Mouse (Mus musculus): ENCODE results near the gene Srgap1.

The Srgap1 gene

GRCm38 (mm10) chr10:121807771-121808170, 239.3 kb downstream of the Srgap1 start:
- DNase-seq, result no peak

DNA sequence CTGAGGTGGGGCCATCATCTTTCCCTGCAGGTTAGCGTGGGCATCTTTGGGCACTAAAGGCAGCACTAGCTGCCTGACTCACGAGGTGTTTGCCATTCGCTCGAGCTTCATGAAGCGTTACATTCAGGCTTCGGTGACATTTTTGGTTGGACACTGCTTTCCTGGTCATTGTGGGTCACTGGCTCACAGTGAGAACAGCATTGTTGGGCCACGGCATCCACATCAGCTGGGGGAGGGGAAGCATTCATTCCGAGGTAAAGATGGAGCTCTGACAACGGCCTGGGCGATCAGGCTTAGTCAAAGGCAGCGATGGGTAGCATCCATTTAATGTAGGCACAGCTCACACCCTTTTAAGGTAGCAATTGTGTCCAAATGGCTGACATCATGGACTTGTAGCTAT, 240.3 kb downstream of the Srgap1 start:
- no peak for DNase-seq

DNA sequence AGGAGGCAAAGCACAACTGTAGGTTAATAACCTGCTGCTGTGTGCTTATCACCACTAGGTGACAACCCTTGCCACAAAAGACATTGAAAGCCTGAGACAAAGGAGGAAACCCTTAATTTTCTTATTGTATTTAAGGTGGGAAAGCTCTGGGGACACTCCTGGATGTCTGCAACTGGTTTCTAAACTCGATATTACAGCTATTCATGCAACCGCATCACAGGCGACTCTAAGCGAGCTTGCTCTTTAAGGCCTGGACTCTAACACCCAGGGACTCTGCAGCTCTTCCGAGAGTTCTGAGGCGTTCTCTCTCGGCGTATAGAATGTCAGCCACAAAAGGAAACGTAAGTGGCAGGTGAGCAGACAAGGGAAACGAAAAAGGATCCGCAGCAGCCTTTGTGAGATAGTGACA, 241.2 kb downstream of the Srgap1 start:
- DNase-seq, result no peak

GRCm38 (mm10) chr10:121804551-121804950, 242.6 kb downstream of the Srgap1 start:
- no peak for DNase-seq

GRCm38 (mm10) chr10:121800041-121800440, 247.1 kb downstream of the Srgap1 start:
- DNase-seq, result no peak

DNA sequence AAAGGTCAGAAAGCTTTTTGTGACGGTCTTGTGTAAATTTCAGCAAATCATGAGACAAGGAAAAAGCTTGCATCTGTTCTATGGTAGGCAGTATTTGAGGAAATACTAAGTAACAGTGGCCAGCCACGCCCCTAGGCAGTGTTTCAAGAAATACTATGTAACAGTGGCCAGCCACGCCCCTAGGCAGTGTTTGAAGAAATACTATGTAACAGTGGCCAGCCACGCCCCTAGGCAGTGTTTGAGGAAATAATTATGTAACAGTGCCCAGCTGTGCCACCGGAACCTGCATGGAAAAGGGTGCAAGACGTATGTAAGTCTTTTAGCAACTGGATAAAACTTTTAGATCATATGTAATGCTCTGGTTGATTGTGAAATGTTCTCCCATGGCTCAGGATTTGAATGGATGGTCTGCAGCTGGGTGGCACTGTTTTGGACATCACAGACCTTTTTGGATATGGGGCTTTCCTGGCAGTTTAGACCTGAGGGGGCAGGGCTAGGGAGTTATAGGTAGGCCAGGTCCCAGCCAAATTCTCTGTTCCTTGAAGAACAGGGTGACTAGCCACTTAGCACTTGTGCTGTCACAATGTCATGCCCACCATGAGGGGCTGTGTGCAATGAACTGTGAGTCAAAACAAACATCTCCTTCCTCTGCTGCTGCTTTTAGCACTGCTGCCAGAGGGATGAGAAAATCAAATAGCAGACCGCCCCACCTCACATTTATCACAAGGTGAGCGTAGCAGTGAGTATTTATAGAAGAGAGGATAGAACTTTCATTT, 250.9 kb downstream of the Srgap1 start:
- DNase-seq, result peak; percentile 72 to 75

- DNase-seq, result no peak
Measured at GRCm38 (mm10) chr10:121794486-121794885, 252.6 kb downstream of the Srgap1 start.

DNA sequence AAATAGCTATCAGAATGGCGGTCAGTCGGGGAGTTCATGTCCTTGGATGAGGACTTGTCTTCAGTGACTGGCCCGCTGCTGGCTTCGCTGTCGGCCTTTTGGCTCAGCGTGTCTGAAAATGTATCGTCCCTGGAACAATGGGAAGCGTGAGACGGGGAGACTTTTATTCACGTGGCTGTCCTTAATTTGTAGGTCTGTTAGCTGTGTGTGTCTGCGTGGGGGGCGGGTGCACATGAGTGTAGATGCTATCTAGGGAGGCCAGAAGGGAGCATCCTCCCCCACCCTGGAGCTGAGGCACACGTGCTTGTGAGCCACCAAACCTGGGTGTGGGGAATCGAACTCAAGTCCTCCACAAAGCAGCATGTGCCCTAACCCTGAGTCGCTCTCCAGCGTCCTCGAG, 254.5 kb downstream of the Srgap1 start:
- DNase-seq, result no peak

- DNase-seq, result no peak
Measured at GRCm38 (mm10) chr10:121790078-121790477, 257.0 kb downstream of the Srgap1 start.

- DNase-seq, result no peak
Measured at GRCm38 (mm10) chr10:121788536-121788935, 258.6 kb downstream of the Srgap1 start.

DNA sequence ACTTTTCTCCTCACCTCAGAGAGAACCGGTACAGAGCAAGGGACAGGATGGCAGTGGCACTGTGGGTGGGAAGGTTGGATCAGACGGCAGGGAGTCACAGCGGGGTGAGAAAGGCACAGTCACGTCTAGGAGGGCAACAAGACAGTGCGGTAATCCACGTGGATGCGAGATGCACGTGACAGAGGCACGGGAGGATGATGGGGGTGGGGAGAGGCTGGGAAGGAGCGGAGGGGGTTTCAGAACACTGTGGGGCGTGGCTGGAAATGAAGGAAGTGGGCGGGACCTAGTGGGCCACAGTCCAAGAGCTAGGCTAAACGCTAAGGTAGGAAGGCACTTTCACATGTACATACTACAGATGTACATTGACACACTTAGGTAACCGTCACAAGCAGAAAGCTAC, 266.0 kb downstream of the Srgap1 start:
- peak; percentile 45 to 47 for DNase-seq

- DNase-seq, result no peak
Measured at GRCm38 (mm10) chr10:121775990-121776389, 271.1 kb downstream of the Srgap1 start.

DNA sequence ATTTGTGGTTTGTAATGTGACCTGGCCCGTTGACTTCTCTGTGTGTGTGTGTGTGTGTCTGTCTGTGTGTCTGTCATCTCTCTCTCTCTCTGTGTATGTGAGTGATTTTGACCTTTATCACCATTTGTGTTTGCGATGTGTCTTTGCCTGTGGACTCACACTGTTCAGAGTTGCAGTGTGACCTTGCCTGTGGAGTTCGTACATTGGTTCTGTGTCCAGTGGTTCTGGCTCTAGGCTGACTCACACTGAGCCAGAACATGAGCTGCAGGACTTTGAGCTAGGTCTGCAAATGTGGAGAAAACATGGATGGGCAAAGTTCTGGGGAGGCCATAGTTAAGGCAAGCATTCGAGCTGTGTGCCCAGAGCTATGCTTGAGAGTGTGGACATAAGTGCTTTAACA, 273.3 kb downstream of the Srgap1 start:
- DNase-seq, result no peak

- peak in 1 of 2 experiments; percentile 33 for DNase-seq
Measured at GRCm38 (mm10) chr10:121770624-121771577, 276.2 kb downstream of the Srgap1 start.

DNA sequence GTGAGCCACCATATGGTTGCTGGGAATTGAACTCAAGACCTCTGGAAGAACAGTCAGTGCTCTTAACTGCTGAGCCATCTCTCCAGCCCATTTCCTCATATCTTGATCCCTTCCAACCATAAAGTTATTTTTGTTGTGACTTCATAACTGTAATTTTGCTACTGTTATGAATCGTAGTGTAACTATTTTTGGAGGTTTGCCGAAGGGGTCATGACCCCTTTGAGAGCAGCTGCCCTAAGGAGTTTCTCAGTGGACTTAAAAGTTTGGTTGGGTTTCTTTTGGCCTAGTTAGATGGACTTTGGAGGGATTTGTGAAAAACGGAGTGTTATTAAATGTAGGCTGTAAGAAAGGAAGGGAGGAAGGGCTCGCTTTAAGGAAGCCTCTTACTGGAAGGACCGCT, 277.4 kb downstream of the Srgap1 start:
- no peak for DNase-seq

DNA sequence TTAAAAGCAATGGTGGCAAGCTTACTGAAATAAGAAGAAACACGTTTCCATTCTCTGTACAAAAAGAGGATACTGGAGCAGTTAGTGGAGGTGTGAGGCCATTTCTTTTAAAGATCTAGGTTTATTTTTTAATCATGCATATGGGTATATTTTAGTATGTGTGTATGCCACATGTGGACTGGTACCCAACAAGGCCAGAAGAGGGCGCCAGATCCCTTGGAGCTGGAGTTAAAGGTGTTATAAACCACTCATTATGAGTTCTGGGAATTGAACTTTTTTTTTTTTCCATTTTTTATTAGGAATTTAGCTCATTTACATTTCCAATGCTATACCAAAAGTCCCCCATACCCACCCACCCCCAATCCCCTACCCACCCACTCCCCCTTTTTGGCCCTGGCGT, 279.8 kb downstream of the Srgap1 start:
- DNase-seq, result peak in 1 of 2 experiments; percentile 24

GRCm38 (mm10) chr10:121765174-121766057, 281.7 kb downstream of the Srgap1 start:
- no peak for DNase-seq

DNA sequence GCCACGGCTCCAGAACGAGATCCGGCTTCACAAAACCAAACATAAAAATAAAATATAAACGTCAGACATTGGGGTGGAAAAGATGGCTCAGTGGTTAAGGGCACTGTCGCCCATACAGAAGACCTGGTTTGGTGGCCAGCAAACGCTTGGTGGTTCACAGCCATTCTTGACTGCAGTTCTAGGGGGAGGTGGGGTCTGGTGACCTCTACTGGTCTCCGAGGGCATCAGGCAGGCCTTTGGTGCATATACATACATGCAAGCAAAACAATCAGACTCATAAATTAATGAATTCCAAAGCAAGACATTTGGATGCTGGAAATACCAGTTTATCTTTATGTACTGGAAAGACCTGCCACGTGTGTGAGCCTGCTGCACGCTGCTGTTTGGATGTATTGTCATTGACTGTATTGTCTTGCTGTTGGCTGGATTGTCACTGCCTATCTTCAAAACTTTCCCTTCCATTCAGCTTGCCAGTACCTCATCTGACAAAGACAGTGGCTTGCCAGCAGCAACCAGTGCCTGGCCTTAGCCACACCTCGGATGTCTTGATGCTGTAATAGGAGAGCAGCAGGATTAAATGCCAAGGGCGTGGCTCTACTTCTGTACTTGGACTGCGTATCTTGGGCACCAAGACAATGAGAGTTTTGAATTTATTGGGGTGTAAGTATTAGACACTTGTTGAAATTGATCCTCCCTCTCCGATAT, 282.5 kb downstream of the Srgap1 start:
- peak in 1 of 2 experiments; percentile 11 for DNase-seq

DNA sequence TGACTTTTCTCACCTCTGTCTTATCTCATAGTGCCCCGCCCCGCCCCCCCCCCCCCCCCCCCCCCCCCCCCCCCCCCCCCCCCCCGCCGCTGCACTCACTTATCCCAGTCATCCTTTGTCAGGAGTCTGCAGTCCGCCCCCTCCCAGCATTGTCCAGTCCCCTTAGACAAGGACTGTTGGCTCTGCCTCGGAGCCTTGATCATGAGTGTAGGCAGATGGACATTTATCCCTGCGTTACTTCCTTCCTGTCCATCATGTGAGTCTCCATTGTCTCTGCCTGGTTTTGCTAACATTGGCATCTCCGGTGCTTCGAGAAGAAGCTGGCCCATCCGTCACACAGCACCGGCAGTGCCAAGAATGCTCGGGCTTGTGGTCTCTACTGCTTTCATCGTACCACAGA, 283.9 kb downstream of the Srgap1 start:
- DNase-seq, result peak; percentile 21 to 52

GRCm38 (mm10) chr10:121762141-121762540, 285.0 kb downstream of the Srgap1 start:
- DNase-seq, result no peak

DNA sequence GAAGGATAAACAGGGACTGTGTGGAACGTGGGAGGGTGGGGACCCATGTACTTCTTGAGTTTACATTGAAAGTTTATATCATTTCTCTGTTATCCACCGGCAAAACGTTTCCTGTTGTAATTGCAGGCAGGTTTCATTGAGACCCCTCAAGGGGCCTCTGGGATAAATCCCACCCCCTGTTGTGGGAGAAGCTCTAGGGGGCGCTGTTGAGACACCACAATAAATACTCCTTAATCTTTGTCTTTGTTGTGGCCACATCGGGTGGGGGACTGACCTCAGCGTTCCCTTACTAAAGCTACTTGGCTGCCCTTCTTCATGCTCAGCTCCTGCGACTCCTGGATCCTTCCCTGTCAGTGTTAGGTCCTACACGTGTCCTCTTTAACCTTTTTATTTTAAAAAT, 288.0 kb downstream of the Srgap1 start:
- no peak for DNase-seq

- no peak for DNase-seq
Measured at GRCm38 (mm10) chr10:121756677-121757076, 290.4 kb downstream of the Srgap1 start.

Measured in lung, postnatal 4 days (tissue).